Mouse (Mus musculus) thymus, adult 2 months (tissue): ENCODE data around the gene Slc17a6.

Experiments used
- CTCF ChIP-seq: fragments of 200-500 bp; IDR thresholded peaks from 2 replicates; pipeline ENCODE4 v1.5.1; 2012; ENCODE audit warnings: mild to moderate bottlenecking, control low read depth, low read length, moderate library complexity, borderline replicate concordance; ENCODE audit not compliant: control insufficient read depth, poor library complexity, insufficient read depth; ENCODE audit errors: extremely low read depth
- POLR2A ChIP-seq: fragments of 200-500 bp; IDR thresholded peaks from 2 replicates; pipeline ENCODE4 v1.6.1; 2012; ENCODE audit warnings: mild to moderate bottlenecking, low read length, control low read depth, moderate library complexity; ENCODE audit not compliant: control insufficient read depth, poor library complexity, insufficient read depth; ENCODE audit errors: extremely low read depth

- no peak for TF ChIP-seq CTCF
- no peak for TF ChIP-seq POLR2A
Measured at GRCm38 (mm10) chr7:51709508-51709907, 87.7 kb downstream of the Slc17a6 start.
